Mouse (Mus musculus) regulatory T cell (primary cell): ENCODE results near the gene Man1c1.

Source experiments
- in situ Hi-C: fragments of 300-600 bp; cut with MboI, MseI; formaldehyde crosslinking; loops from one replicate; pipeline ENCODE4 v1.15.1; 2025; ENCODE audit warnings: high pct_unique_total_duplicates

Man1c1 gene

DNA sequence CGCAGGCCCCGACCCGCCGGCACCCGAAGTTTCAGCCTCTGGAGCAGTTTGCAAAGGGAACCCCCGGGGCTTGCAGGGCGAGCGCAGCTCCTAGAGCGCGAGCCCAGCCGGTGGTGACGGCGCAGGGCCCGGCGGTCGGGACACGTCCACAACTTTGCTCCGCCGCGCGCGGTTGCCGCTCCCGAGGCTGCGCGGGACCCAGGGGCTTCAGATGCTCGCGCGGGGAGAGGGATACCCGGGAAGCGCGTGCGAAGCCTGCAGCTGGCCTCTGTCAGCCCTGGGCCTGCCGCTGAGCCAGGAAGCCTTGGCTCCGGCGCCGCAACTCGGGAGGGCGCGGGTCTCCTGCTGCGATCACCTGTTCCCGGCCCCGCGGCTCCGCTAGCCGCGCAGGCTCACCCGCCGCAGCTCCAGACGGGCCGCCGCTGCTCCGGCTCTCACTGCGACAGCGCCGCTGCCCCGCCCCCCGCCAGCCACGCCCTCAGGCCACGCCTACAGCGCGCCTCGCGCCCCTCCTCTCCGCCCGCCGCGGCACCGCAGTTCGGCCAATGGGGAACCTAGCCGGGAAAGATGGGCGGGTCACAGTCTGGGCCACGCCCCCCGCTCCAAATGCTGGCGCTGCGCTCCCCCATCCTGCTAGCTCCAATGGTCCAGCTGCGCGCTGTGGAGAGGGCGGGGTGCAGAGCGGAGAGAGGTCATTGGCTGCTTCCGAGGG, at the start of gene Man1c1:
TSS of gene Man1c1 (minus strand) at position 456 of the 712 bp plus-strand sequence.
- in situ Hi-C loops = no loop called here

- in situ Hi-C loops = no loop called here
These were observed 49.6 kb upstream of the Man1c1 start for GRCm38 (mm10) chr4:134753516-134754261.

- in situ Hi-C loops = no loop called here
These were observed 48.9 kb upstream of the Man1c1 start for GRCm38 (mm10) chr4:134752911-134753426.

DNA sequence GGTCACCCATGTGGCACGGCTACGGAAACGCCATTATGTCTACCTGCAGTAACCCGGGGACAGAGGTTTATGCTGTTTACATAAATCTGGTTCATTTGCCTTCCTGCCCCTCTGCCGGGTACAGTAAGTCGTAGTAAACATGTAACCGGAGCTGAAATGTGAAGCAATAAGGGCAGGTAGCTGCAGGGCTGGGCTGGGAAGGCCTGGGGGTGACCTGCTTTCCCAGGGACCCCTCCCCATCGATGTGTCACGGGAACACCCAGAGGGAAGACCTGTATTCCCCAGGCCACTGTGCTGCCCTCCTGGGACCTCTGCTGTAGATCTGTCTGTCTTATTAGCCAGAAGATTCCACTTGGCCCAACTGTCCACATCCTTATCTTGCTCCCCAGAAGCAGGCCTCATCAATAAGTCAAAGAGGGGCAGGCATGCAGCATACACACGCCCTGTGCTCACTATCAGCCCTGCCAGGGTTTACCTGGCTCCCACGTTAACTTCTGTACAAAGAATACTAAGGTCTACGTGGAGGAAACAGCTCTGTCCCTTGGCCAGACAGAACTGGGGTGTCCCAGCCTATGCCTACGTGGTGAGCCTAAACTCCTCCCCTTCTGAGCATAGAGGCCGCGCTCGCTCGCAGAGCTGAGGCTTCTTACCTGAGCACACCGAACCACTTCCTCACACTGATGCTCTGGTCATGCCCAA, 47.7 kb upstream of the Man1c1 start:
- in situ Hi-C loops = no loop called here

DNA sequence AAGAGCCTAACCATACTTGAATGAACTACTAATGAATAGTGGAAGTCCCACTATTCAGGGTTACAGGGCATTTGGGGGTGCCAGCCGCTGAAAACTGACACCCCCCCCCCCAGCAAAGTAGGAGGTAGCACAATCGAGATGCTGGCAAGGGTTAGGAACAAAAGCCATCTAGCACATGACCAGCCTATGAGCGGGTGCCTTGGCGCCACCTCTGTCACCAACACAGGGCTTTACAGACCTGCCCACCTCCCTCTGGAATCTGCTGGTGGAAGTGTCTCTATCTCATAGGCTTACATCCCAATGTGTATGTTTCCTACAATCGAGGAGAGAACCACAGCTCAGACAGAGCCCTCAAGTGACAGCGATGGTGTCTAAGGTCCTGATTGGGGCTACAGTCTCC, 46.7 kb upstream of the Man1c1 start:
- in situ Hi-C loops = no loop called here

DNA sequence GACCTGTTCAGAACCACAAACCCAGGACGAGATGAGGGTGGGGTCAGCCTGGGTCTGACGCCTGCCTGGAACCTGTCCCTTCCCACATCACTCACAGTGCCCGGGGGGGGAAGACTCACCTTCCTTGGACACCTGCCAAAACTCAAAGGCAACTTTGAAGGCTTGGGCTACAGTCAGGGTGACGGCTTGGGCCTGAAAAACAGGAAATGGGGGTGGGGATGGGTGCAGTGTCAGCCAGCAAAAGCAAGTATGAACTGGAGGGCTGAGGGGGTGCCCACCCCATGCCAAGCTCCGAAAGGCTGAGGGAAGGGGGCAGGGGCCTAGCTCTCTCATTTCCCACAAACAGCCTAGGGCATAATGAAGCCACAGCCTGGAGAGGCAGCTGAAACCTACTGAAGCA, 46.2 kb upstream of the Man1c1 start:
- in situ Hi-C loops = no loop called here

DNA sequence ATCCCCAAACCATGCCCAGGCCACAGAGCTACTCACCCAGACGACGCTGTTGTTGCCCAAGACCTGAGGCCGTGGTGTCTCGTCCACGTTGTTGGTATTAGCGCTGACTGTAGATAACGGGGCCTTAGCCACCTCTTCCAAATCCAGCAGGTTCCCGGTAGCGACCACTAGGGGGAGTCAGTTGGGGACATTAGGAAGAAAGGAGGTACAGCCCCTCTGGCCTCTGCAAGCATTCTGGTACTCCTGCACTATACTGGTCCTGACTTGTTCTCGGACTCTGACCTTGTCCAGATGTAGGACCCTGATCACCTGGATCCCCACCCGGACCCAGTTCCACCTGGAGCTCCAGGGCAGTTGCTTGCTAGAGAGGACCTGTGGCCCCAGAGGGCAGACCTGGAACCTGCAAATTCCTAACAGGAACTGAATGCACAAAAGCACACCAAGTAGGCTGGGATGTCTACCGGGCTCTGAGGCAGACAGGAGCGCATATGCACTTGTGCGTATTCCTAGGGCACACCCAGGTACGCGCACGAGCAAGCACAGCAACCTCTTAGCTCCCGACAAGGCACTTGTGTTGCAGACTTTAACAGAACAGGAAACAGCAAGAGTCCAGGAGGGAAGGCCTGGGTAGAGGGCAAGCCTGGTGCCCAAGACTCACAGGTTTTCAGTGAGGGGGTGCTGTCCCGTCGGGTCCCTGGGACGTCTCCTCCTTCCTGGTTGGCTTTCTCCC, 45.4 kb upstream of the Man1c1 start:
- in situ Hi-C loops = no loop called here

DNA sequence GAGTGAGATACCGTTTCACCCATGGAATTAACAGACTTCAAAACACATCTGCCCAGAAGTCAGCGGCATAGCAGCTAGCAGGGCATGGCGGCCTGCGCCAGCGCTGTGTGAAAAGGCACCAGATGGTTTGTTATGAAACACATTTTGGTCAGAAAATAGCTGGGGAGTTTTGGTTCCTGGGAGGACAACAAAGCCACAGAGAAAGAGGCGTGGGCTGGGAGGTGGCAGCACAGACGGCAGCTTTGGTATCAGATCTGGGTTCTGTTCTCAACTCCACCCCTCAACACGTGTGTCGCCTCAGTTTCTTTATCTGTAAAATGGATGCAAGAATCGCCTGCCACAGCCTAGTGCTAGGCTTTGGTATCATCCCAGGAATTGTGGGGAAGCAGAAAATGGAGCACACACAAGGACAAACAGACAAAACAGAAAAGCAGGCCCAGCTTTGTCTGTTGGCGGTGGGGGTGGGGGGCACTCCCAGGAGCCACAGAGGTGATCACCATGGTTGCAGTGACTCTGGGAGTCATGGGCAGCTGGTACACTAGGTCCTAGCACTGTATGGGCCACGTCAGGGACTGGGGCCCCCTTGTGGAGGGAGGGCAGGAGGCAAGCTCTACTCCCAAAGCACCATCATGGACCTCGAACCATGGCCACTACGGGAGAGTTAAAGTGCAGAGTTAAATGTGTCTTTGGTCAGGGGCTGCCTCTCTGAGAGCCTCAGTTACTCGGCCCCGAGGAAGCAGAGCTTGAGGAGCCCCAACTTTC, 42.0 kb upstream of the Man1c1 start:
- in situ Hi-C loops = no loop called here

GRCm38 (mm10) chr4:134743881-134744633, 40.0 kb upstream of the Man1c1 start:
- in situ Hi-C loops = no loop called here

GRCm38 (mm10) chr4:134741949-134742348, 37.9 kb upstream of the Man1c1 start:
- in situ Hi-C loops = no loop called here

GRCm38 (mm10) chr4:134740186-134740585, 36.1 kb upstream of the Man1c1 start:
- in situ Hi-C loops = no loop called here

- in situ Hi-C loops = no loop called here
These were observed 35.4 kb upstream of the Man1c1 start for GRCm38 (mm10) chr4:134739530-134739929.

DNA sequence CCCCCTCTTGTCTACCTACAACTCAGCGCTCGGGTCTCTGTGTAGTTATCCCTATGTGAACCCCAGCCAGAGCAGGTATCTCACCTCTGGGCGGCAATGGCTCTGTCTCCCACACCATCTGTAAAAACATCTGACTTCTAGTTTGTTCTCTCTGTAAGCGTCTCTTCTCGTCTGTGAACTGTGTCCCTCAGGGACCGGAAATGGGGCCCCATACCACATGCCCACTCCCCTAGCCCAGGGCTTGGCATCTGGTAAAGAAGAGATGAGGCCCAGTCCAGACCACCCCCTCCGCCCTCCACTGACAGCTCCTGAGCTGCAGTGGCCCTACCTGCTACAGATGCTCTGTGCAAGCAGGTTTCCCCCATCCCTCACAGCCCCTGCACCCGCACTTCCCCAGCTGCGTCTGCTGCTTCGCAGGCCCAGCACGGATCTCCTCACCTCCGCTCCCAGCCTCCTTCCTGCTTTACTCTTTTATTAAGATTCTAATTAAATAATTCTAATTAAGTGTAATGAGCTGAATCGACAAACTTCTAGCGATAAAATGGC, 33.3 kb upstream of the Man1c1 start:
- in situ Hi-C loops = no loop called here

GRCm38 (mm10) chr4:134736147-134736546, 32.1 kb upstream of the Man1c1 start:
- in situ Hi-C loops = no loop called here

- in situ Hi-C loops = no loop called here
These were observed 30.6 kb upstream of the Man1c1 start for GRCm38 (mm10) chr4:134734629-134735081.

DNA sequence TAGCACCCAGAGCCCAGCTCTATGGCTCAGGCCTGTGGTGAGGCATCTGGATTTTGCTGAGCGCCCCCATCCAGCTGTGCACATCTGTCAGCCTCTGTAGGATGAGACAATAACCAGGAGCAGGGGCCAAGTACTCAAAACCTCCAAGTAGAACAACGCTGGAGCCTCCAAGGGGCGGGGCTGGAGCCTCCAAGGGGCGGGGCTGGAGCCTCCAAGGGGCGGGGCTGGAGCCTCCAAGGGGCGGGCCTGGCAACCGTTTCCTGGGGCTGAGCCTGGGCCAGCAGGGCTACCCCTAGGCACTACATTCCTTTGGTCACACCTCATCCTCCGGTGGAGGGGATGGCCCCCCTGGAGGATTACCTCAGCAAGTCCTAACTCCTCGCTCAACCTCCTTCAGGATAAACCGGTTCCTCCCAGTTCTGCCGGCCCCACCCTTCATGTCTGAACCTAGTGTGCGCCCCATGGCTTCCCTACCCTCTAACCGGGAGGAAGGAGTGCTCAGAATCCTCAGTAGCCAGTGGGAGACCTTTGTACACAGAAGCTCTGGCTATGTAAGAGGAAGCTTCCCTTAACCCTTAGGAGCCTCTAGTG, 30.0 kb upstream of the Man1c1 start:
- in situ Hi-C loops = no loop called here

- in situ Hi-C loops = no loop called here
These were observed 29.3 kb upstream of the Man1c1 start for GRCm38 (mm10) chr4:134733371-134733770.

GRCm38 (mm10) chr4:134730106-134730505, 26.0 kb upstream of the Man1c1 start:
- in situ Hi-C loops = no loop called here

- in situ Hi-C loops = no loop called here
These were observed 21.8 kb upstream of the Man1c1 start for GRCm38 (mm10) chr4:134725735-134726345.
